Mouse (Mus musculus) ES-Bruce4 (cell line): Measurements from ENCODE around the gene Klrb1f. TPM values are rescaled to one million over a fixed set of nuclear protein-coding genes. Genes with fewer than 3 reads are reported as not detected.

Source experiments
- H3K27ac ChIP-seq: 2 replicates; pipeline ENCODE4 v1.5.1; 2012; ENCODE audit warnings: low read length, inconsistent platforms; ENCODE audit not compliant: insufficient read depth
- H3K27me3 ChIP-seq: 2 replicates; pipeline ENCODE4 v1.6.1; 2012; ENCODE audit warnings: mild to moderate bottlenecking, low read length, inconsistent platforms; ENCODE audit not compliant: control insufficient read depth, poor library complexity, insufficient read depth, severe bottlenecking
- H3K36me3 ChIP-seq: 2 replicates; pipeline ENCODE4 v1.6.1; 2012; ENCODE audit warnings: inconsistent platforms, mild to moderate bottlenecking, low read length, moderate library complexity; ENCODE audit not compliant: control insufficient read depth, poor library complexity, insufficient read depth, severe bottlenecking
- H3K4me1 ChIP-seq: one replicate; pipeline ENCODE4 v1.8.1; 2011; ENCODE audit warnings: low read length; ENCODE audit not compliant: control insufficient read depth, insufficient read depth
- H3K4me3 ChIP-seq: 2 replicates; pipeline ENCODE4 v1.5.1; 2011; ENCODE audit warnings: low read depth, mild to moderate bottlenecking, low read length
- H3K9ac ChIP-seq: 2 replicates; pipeline ENCODE4 v1.6.1; 2012; ENCODE audit warnings: low read depth, mild to moderate bottlenecking, inconsistent platforms; ENCODE audit not compliant: poor library complexity, severe bottlenecking
- H3K9me3 ChIP-seq: replicated peaks from 2 replicates; pipeline ENCODE4 v1.6.1; 2012; ENCODE audit warnings: mild to moderate bottlenecking, low read length, inconsistent platforms; ENCODE audit not compliant: control insufficient read depth, poor library complexity, insufficient read depth, severe bottlenecking
- CTCF ChIP-seq: IDR thresholded peaks from one replicate; pipeline ENCODE4 v1.8.1; 2011; ENCODE audit warnings: low read depth, low read length
- EP300 ChIP-seq: IDR thresholded peaks from 2 replicates; pipeline ENCODE4 v1.6.1; 2011; ENCODE audit warnings: low read depth, low read length; ENCODE audit not compliant: insufficient read depth
- POLR2A ChIP-seq: IDR thresholded peaks from one replicate; pipeline ENCODE4 v1.8.1; 2011; ENCODE audit warnings: low read length; ENCODE audit not compliant: insufficient read depth
- polyA plus RNA-seq: library from polyadenylated mRNA; stranded (reverse); fragments of >200 nt; gene quantifications from 2 replicates; pipeline ENCODE4 v1.2.4, GENCODE M21; 2011; ENCODE audit warnings: low read depth; ENCODE audit not compliant: missing spikeins, insufficient read depth, insufficient read length

Klrb1f gene
- polyA plus RNA-seq, 1 experiment = not detected

- H3K4me1 ChIP-seq = no peaks in the 10 kb centered on the region
- no peaks in the 10 kb centered on the region for H3K27me3 ChIP-seq
- H3K4me3 ChIP-seq = no peak overlapping the region
- no peaks in the 10 kb centered on the region for H3K36me3 ChIP-seq
- no peak overlapping the region for H3K9ac ChIP-seq
- no peaks in the 10 kb centered on the region for H3K9me3 ChIP-seq
- no peak for TF ChIP-seq CTCF
- no peak for TF ChIP-seq EP300
- no peak for TF ChIP-seq POLR2A
- H3K27ac ChIP-seq = no peak overlapping the region
Measured at GRCm38 (mm10) chr6:129051731-129052130, 6.0 kb downstream of the Klrb1f start.

- TF ChIP-seq POLR2A = no peak
- no peak for TF ChIP-seq EP300
- TF ChIP-seq CTCF = no peak
- no peak overlapping the region for H3K4me3 ChIP-seq
- no peak overlapping the region for H3K9ac ChIP-seq
- H3K9me3 ChIP-seq = no peaks in the 10 kb centered on the region
- no peak overlapping the region for H3K27ac ChIP-seq
- H3K27me3 ChIP-seq = no peaks in the 10 kb centered on the region
- H3K4me1 ChIP-seq = no peaks in the 10 kb centered on the region
- H3K36me3 ChIP-seq = no peaks in the 10 kb centered on the region
Measured at GRCm38 (mm10) chr6:129056237-129056636, 10.5 kb downstream of the Klrb1f start.

- Histone ChIP-seq H3K36me3 (no peaks in the 10 kb centered on the region), H3K27me3 (no peaks in the 10 kb centered on the region), H3K27ac (no peak overlapping the region), H3K4me3 (no peak overlapping the region), H3K4me1 (no peaks in the 10 kb centered on the region), H3K9ac (no peak overlapping the region), H3K9me3 (no peaks in the 10 kb centered on the region)
- no peak for TF ChIP-seq CTCF
- TF ChIP-seq POLR2A = no peak
- TF ChIP-seq EP300 = no peak
Measured at GRCm38 (mm10) chr6:129058013-129058412, 12.3 kb downstream of the Klrb1f start.

- Histone ChIP-seq H3K4me1 (no peaks in the 10 kb centered on the region), H3K27ac (no peak overlapping the region), H3K27me3 (no peaks in the 10 kb centered on the region), H3K4me3 (no peak overlapping the region), H3K9me3 (peaks cover 23% of the 10 kb centered on the region), H3K36me3 (no peaks in the 10 kb centered on the region), H3K9ac (no peak overlapping the region)
- TF ChIP-seq CTCF (no peak), EP300 (no peak), POLR2A (no peak)
Measured at GRCm38 (mm10) chr6:129065407-129065806, 19.7 kb downstream of the Klrb1f start.

DNA sequence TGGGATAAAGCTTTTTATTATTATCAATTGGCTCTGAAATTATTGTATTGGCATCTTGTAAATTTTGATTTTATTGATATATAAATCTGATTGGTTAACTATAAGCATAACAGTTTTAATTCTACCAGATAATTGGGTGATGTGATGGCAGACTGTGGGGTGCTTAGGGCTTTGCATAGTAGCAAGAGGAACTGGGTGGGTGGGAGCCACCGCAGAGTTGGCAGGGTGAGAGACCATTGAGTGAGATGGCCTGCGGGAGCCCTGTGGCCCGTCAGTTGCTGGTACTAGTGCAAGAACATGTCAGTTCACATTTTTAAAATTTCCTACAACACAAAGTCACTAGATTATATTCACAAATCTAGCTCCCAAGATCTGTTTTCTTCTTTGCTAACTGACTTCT, 20.2 kb downstream of the Klrb1f start:
- TF ChIP-seq POLR2A = no peak
- TF ChIP-seq EP300 = no peak
- no peak for TF ChIP-seq CTCF
- H3K4me3 ChIP-seq = no peak overlapping the region
- no peaks in the 10 kb centered on the region for H3K27me3 ChIP-seq

GRCm38 (mm10) chr6:129066530-129066929, 20.8 kb downstream of the Klrb1f start:
- TF ChIP-seq EP300 (no peak), CTCF (no peak), POLR2A (no peak)
- Histone ChIP-seq H3K27me3 (no peaks in the 10 kb centered on the region), H3K9ac (no peak overlapping the region), H3K4me3 (no peak overlapping the region), H3K27ac (no peak overlapping the region), H3K4me1 (no peaks in the 10 kb centered on the region), H3K9me3 (peaks cover 30% of the 10 kb centered on the region), H3K36me3 (no peaks in the 10 kb centered on the region)

More for the DNA sequence above, 20.2 kb downstream of the Klrb1f start:
- no peak overlapping the region for H3K9ac ChIP-seq
- no peaks in the 10 kb centered on the region for H3K36me3 ChIP-seq
- H3K27ac ChIP-seq = no peak overlapping the region
- H3K9me3 ChIP-seq = peaks cover 24% of the 10 kb centered on the region
- no peaks in the 10 kb centered on the region for H3K4me1 ChIP-seq

- H3K9ac ChIP-seq = no peak overlapping the region
- no peak for TF ChIP-seq EP300
- no peak for TF ChIP-seq CTCF
- TF ChIP-seq POLR2A = no peak
- H3K4me1 ChIP-seq = no peaks in the 10 kb centered on the region
- H3K9me3 ChIP-seq = peaks cover 30% of the 10 kb centered on the region
- no peak overlapping the region for H3K4me3 ChIP-seq
- no peaks in the 10 kb centered on the region for H3K36me3 ChIP-seq
- H3K27me3 ChIP-seq = no peaks in the 10 kb centered on the region
- no peak overlapping the region for H3K27ac ChIP-seq
Measured at GRCm38 (mm10) chr6:129066986-129067385, 21.3 kb downstream of the Klrb1f start.
